Mouse (Mus musculus): ENCODE measurements around the gene Smtnl1. TPM values are rescaled to one million over a fixed set of nuclear protein-coding genes. Genes with fewer than 3 reads are reported as not detected.
"Not testable (repeated sequence)": the region's sequence is repeated elsewhere in the genome, so short reads cannot be mapped to it uniquely, and the experiment has no call there.

The Smtnl1 gene
- polyA plus RNA-seq, 1 experiment from 2014 or later = not detected

- Histone ChIP-seq H3K4me2 (replicated peaks; ENCODE audit: low read depth, low read length) (no peak overlapping the region), H3K4me1 (replicated peaks; ENCODE audit: control insufficient read depth, insufficient read depth, low read length) (no peaks in the 10 kb centered on the region), H3K9ac (ENCODE audit: low read depth, low read length) (no peak overlapping the region), H3K4me3 (ENCODE audit: low read depth, low read length) (no peak overlapping the region), H3K27ac (ENCODE audit: low read depth, low read length) (no peak overlapping the region), H3K36me3 (ENCODE audit: control insufficient read depth, insufficient read depth, low read length) (no peaks in the 10 kb centered on the region), H3K9me3 (ENCODE audit: control insufficient read depth, low read length) (no peaks in the 10 kb centered on the region), H3K27me3 (ENCODE audit: control insufficient read depth, insufficient read depth, low read length) (no peaks in the 10 kb centered on the region)
- 93% methylated on average over 7 of the region's 7 CpGs for WGBS
- no peak for DNase-seq (ENCODE audit: low spot score)
- ATAC-seq (ENCODE audit: low FRiP score) = no peak
These were observed 18.5 kb downstream of the Smtnl1 start for GRCm38 (mm10) chr2:84803963-84804362.

- H3K9ac ChIP-seq (ENCODE audit: low read depth, low read length); H3K4me1 ChIP-seq (replicated peaks; ENCODE audit: control insufficient read depth, insufficient read depth, low read length); ATAC-seq (ENCODE audit: low FRiP score); H3K36me3 ChIP-seq (ENCODE audit: control insufficient read depth, insufficient read depth, low read length); H3K4me2 ChIP-seq (replicated peaks; ENCODE audit: low read depth, low read length); H3K27ac ChIP-seq (ENCODE audit: low read depth, low read length); DNase-seq (ENCODE audit: low spot score); H3K27me3 ChIP-seq (ENCODE audit: control insufficient read depth, insufficient read depth, low read length); H3K9me3 ChIP-seq (ENCODE audit: control insufficient read depth, low read length); H3K4me3 ChIP-seq (ENCODE audit: low read depth, low read length): not testable (repeated sequence)
- 87% methylated on average over 4 of the region's 5 CpGs for WGBS
These were observed 21.2 kb downstream of the Smtnl1 start for GRCm38 (mm10) chr2:84801223-84801622.

GRCm38 (mm10) chr2:84800304-84800703, 22.1 kb downstream of the Smtnl1 start:
- Histone ChIP-seq H3K9ac (ENCODE audit: low read depth, low read length) (no peak overlapping the region), H3K4me3 (ENCODE audit: low read depth, low read length) (no peak overlapping the region), H3K36me3 (ENCODE audit: control insufficient read depth, insufficient read depth, low read length) (no peaks in the 10 kb centered on the region), H3K4me2 (replicated peaks; ENCODE audit: low read depth, low read length) (no peak overlapping the region), H3K27ac (ENCODE audit: low read depth, low read length) (no peak overlapping the region), H3K27me3 (ENCODE audit: control insufficient read depth, insufficient read depth, low read length) (no peaks in the 10 kb centered on the region), H3K4me1 (replicated peaks; ENCODE audit: control insufficient read depth, insufficient read depth, low read length) (no peaks in the 10 kb centered on the region), H3K9me3 (ENCODE audit: control insufficient read depth, low read length) (no peaks in the 10 kb centered on the region)
- no peak for ATAC-seq (ENCODE audit: low FRiP score)
- WGBS = 85% methylated on average over 4 of the region's 4 CpGs
- DNase-seq (ENCODE audit: low spot score) = no peak

DNA sequence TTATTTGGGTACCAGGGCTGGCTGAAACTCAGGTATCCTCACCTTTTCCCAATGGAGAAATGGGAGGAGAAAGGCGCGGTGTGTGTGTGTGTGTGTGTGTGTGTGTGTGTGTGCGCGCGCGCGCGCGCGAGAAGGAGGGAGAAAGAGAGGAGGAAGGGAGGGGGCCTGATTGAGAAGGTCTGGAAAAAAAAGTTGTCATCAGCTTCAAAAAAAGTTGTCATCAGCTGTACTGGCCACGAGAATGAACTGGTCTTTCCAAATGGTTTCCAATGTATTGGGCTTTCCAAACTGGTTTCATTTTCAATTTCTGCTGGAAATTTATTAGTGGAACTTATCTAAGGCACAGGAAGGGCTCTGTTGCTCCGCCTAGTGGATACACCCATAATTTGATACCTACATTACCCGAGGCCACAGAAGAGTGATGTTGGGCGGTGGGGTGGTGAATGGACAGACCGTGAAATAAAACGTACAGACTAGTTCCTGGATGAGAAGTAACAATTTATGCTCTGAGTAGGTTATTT, 23.4 kb downstream of the Smtnl1 start:
- Histone ChIP-seq H3K9ac (ENCODE audit: low read depth, low read length) (peak overlapping the region; percentile 64), H3K27me3 (ENCODE audit: control insufficient read depth, insufficient read depth, low read length) (no peaks in the 10 kb centered on the region), H3K4me2 (replicated peaks; ENCODE audit: low read depth, low read length) (peak overlapping the region; percentile 82), H3K27ac (ENCODE audit: low read depth, low read length) (peak overlapping the region; percentile 53; the same call in 1 of the 2 replicates), H3K4me3 (ENCODE audit: low read depth, low read length) (peak overlapping the region; percentile 57), H3K4me1 (replicated peaks; ENCODE audit: control insufficient read depth, insufficient read depth, low read length) (no peaks in the 10 kb centered on the region), H3K36me3 (ENCODE audit: control insufficient read depth, insufficient read depth, low read length) (no peaks in the 10 kb centered on the region), H3K9me3 (ENCODE audit: control insufficient read depth, low read length) (no peaks in the 10 kb centered on the region)
- peak; percentile 80 for DNase-seq (ENCODE audit: low spot score)
- under 1% methylated on average over 8 of the region's 16 CpGs for WGBS
- ATAC-seq (ENCODE audit: low FRiP score) = peak; percentile 71

GRCm38 (mm10) chr2:84798493-84798921, 23.9 kb downstream of the Smtnl1 start, which contains the start of gene Ube2l6:
TSS of gene Ube2l6 (plus strand) at chr2:84798828.
- H3K4me1 ChIP-seq (replicated peaks; ENCODE audit: control insufficient read depth, insufficient read depth, low read length) = no peaks in the 10 kb centered on the region
- H3K4me3 ChIP-seq (ENCODE audit: low read depth, low read length) = peak within 1 kb of the TSS; percentile 57
- ATAC-seq (ENCODE audit: low FRiP score) = peak; percentile 81
- no peaks in the 10 kb centered on the region for H3K27me3 ChIP-seq (ENCODE audit: control insufficient read depth, insufficient read depth, low read length)
- peak within 1 kb of the TSS; percentile 53; the same call in 1 of the 2 replicates for H3K27ac ChIP-seq (ENCODE audit: low read depth, low read length)
- peak within 1 kb of the TSS; percentile 64 for H3K9ac ChIP-seq (ENCODE audit: low read depth, low read length)
- H3K4me2 ChIP-seq (replicated peaks; ENCODE audit: low read depth, low read length) = peak within 1 kb of the TSS; percentile 82
- no peaks in the 10 kb centered on the region for H3K9me3 ChIP-seq (ENCODE audit: control insufficient read depth, low read length)
- 1% methylated on average over 21 of the region's 21 CpGs for WGBS
- H3K36me3 ChIP-seq (ENCODE audit: control insufficient read depth, insufficient read depth, low read length) = no peaks in the 10 kb centered on the region
- DNase-seq (ENCODE audit: low spot score) = peak; percentile 76

DNA sequence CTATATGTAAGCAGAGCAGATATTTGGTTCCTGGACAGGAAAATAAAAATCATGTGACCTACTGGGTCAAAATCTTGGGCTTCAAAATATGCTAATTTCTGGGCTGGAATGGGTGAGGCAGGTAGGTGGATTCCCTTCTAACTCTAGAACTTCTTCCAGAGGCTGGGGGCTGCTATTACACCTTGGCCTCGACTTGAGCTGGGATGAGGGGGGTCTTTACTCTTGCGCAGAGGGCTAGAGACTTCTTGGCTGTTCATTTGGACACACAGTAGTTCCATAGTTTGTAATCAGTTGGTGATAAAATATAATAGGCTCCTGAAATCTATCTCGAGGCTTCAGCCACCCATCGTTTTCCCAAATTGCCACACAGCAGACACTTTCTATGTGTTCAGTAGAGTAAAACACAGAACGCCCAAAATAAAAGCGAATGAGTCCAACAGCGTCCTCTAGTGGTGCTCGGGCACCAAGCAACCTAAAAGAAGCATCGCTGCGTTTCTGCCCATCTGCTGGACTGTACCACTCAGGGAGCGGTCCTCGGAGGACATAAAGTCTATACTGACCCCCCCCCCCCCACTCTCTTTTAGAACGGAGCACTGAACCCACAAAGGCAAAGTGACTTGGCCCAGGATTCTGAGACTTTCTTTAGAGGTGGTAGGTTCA, 24.5 kb downstream of the Smtnl1 start:
- peak overlapping the region; percentile 57 for H3K4me3 ChIP-seq (ENCODE audit: low read depth, low read length)
- ATAC-seq (ENCODE audit: low FRiP score) (peak; percentile 82), DNase-seq (ENCODE audit: low spot score) (peak; percentile 92)
- no peaks in the 10 kb centered on the region for H3K36me3 ChIP-seq (ENCODE audit: control insufficient read depth, insufficient read depth, low read length)
- no peaks in the 10 kb centered on the region for H3K27me3 ChIP-seq (ENCODE audit: control insufficient read depth, insufficient read depth, low read length)
- H3K9me3 ChIP-seq (ENCODE audit: control insufficient read depth, low read length) = no peaks in the 10 kb centered on the region
- no peaks in the 10 kb centered on the region for H3K4me1 ChIP-seq (replicated peaks; ENCODE audit: control insufficient read depth, insufficient read depth, low read length)
- 9% methylated on average over 13 of the region's 13 CpGs for WGBS
- peak overlapping the region; percentile 53; the same call in 1 of the 2 replicates for H3K27ac ChIP-seq (ENCODE audit: low read depth, low read length)
- peak overlapping the region; percentile 82 for H3K4me2 ChIP-seq (replicated peaks; ENCODE audit: low read depth, low read length)
- H3K9ac ChIP-seq (ENCODE audit: low read depth, low read length) = peak overlapping the region; percentile 64

- no peaks in the 10 kb centered on the region for H3K9me3 ChIP-seq (ENCODE audit: control insufficient read depth, low read length)
- no peak for ATAC-seq (ENCODE audit: low FRiP score)
- no peak overlapping the region for H3K9ac ChIP-seq (ENCODE audit: low read depth, low read length)
- H3K36me3 ChIP-seq (ENCODE audit: control insufficient read depth, insufficient read depth, low read length) = no peaks in the 10 kb centered on the region
- no peak overlapping the region for H3K27ac ChIP-seq (ENCODE audit: low read depth, low read length)
- no peak overlapping the region for H3K4me3 ChIP-seq (ENCODE audit: low read depth, low read length)
- no peaks in the 10 kb centered on the region for H3K4me1 ChIP-seq (replicated peaks; ENCODE audit: control insufficient read depth, insufficient read depth, low read length)
- H3K27me3 ChIP-seq (ENCODE audit: control insufficient read depth, insufficient read depth, low read length) = no peaks in the 10 kb centered on the region
- WGBS = 85% methylated on average over 3 of the region's 3 CpGs
- H3K4me2 ChIP-seq (replicated peaks; ENCODE audit: low read depth, low read length) = no peak overlapping the region
- no peak for DNase-seq (ENCODE audit: low spot score)
These were observed 28.6 kb downstream of the Smtnl1 start for GRCm38 (mm10) chr2:84793871-84794270.

- Histone ChIP-seq H3K27me3 (ENCODE audit: control insufficient read depth, insufficient read depth, low read length) (no peaks in the 10 kb centered on the region), H3K4me2 (replicated peaks; ENCODE audit: low read depth, low read length) (no peak overlapping the region), H3K27ac (ENCODE audit: low read depth, low read length) (no peak overlapping the region), H3K4me3 (ENCODE audit: low read depth, low read length) (no peak overlapping the region), H3K36me3 (ENCODE audit: control insufficient read depth, insufficient read depth, low read length) (no peaks in the 10 kb centered on the region), H3K4me1 (replicated peaks; ENCODE audit: control insufficient read depth, insufficient read depth, low read length) (no peaks in the 10 kb centered on the region), H3K9ac (ENCODE audit: low read depth, low read length) (no peak overlapping the region), H3K9me3 (ENCODE audit: control insufficient read depth, low read length) (no peaks in the 10 kb centered on the region)
- ATAC-seq (ENCODE audit: low FRiP score) = no peak
- WGBS = 89% methylated on average over 3 of the region's 3 CpGs
- no peak for DNase-seq (ENCODE audit: low spot score)
These were observed 29.3 kb downstream of the Smtnl1 start for GRCm38 (mm10) chr2:84793154-84793553.

GRCm38 (mm10) chr2:84792516-84792915, 29.9 kb downstream of the Smtnl1 start:
- Histone ChIP-seq H3K9ac (ENCODE audit: low read depth, low read length) (no peak overlapping the region), H3K4me3 (ENCODE audit: low read depth, low read length) (no peak overlapping the region), H3K27ac (ENCODE audit: low read depth, low read length) (no peak overlapping the region), H3K27me3 (ENCODE audit: control insufficient read depth, insufficient read depth, low read length) (no peaks in the 10 kb centered on the region), H3K4me1 (replicated peaks; ENCODE audit: control insufficient read depth, insufficient read depth, low read length) (no peaks in the 10 kb centered on the region), H3K9me3 (ENCODE audit: control insufficient read depth, low read length) (no peaks in the 10 kb centered on the region), H3K4me2 (replicated peaks; ENCODE audit: low read depth, low read length) (no peak overlapping the region), H3K36me3 (ENCODE audit: control insufficient read depth, insufficient read depth, low read length) (no peaks in the 10 kb centered on the region)
- DNase-seq (ENCODE audit: low spot score) (no peak), ATAC-seq (ENCODE audit: low FRiP score) (no peak)
- 86% methylated on average over 3 of the region's 3 CpGs for WGBS

Measured in hindbrain, embryonic 11.5 days (tissue).